Mouse (Mus musculus) hindbrain, postnatal 0 days (tissue): ENCODE results near the gene Abcb11. TPM values are rescaled to one million over a fixed set of nuclear protein-coding genes. Genes with fewer than 3 reads are reported as not detected.
A peak's percentile ranks its signal among the peaks of the same experiment; 100 is the strongest.
"Not testable (repeated sequence)": the region's sequence is repeated elsewhere in the genome, so short reads cannot be mapped to it uniquely, and the experiment has no call there.

ENCODE experiments used
- ATAC-seq: fragments of 200-750 bp; cut with Nextera tagmentation; 2 replicates; pipeline ENCODE4 v1.8.0; 2017; ENCODE audit warnings: mild to moderate bottlenecking, moderate TSS enrichment, moderate library complexity
- DNase-seq: peaks from one replicate; pipeline ENCODE4 v3.0.0-alpha.2; 2015; ENCODE audit warnings: low spot score
- H3K27ac ChIP-seq: fragments of 300-500 bp; sonication (generic); 2 replicates; pipeline ENCODE4 v1.5.1; 2014; ENCODE audit warnings: mild to moderate bottlenecking
- H3K27me3 ChIP-seq: fragments of 300-500 bp; sonication (generic); 2 replicates; pipeline ENCODE4 v1.6.1; 2014; ENCODE audit warnings: low read length, mixed read lengths; ENCODE audit not compliant: insufficient read depth
- H3K36me3 ChIP-seq: fragments of 300-500 bp; sonication (generic); 2 replicates; pipeline ENCODE4 v1.6.1; 2014; ENCODE audit warnings: low read length, mixed read lengths; ENCODE audit not compliant: insufficient read depth
- H3K4me1 ChIP-seq: fragments of 300-500 bp; sonication (generic); 2 replicates; pipeline ENCODE4 v1.6.1; 2014; ENCODE audit warnings: antibody characterized with exemption, low read length, mixed read lengths; ENCODE audit not compliant: insufficient read depth
- H3K4me2 ChIP-seq: fragments of 300-500 bp; sonication (generic); 2 replicates; pipeline ENCODE4 v1.6.1; 2014; ENCODE audit warnings: low read depth, mild to moderate bottlenecking, low read length, moderate library complexity, mixed read lengths
- H3K4me3 ChIP-seq: fragments of 300-500 bp; sonication (generic); 2 replicates; pipeline ENCODE4 v1.5.1; 2014; ENCODE audit warnings: low read length
- H3K9ac ChIP-seq: fragments of 300-500 bp; sonication (generic); replicated peaks from 2 replicates; pipeline ENCODE4 v1.6.1; 2014; ENCODE audit warnings: mild to moderate bottlenecking, low read length, moderate library complexity, mixed read lengths
- H3K9me3 ChIP-seq: fragments of 300-500 bp; sonication (generic); 2 replicates; pipeline ENCODE4 v1.6.1; 2016; ENCODE audit warnings: low read length, mixed read lengths
- CTCF ChIP-seq: IDR thresholded peaks from 2 replicates; pipeline ENCODE4 v1.5.1; 2016; ENCODE audit warnings: antibody characterized with exemption, control low read depth, low read depth
- WGBS: fragments of 180-500 bp; shearing (Covaris S2); extraction: QIAGEN DNeasy Blood & Tissue Kit; methylation state at CpG from one replicate; pipeline ENCODE4 v1.1.7; 2014; 5-methylcytosine and 5-hydroxymethylcytosine counted together
- polyA plus RNA-seq: library from polyadenylated mRNA; unstranded; fragments of >200 nt; fragmentation: Nextera tagmentation; extraction: Ambion mirVana; gene quantifications from 2 replicates; pipeline ENCODE4 v1.2.1, GENCODE M21; 2015
- total RNA-seq: library from RNA; depleted of rRNA; stranded (reverse); fragments of >200 nt; gene quantifications from 2 replicates; pipeline ENCODE4 v1.2.3, GENCODE M21; 2014

Abcb11 gene
- total and polyA plus RNA-seq, 2 experiments from 2014 or later, result 0.10 TPM; not detected in 1

- H3K4me1 ChIP-seq, result no peaks in the 10 kb centered on the region
- 91% methylated on average over 2 of the region's 2 CpGs for WGBS
- ATAC-seq, result no peak
Measured at GRCm38 (mm10) chr2:69376780-69377179, 34.4 kb upstream of the Abcb11 start.

GRCm38 (mm10) chr2:69365275-69365674 lies 22.9 kb upstream of the Abcb11 start:
- Histone ChIP-seq H3K4me2 (no peak overlapping the region), H3K27ac (no peak overlapping the region), H3K9ac (no peak overlapping the region), H3K4me3 (no peak overlapping the region), H3K27me3 (no peaks in the 10 kb centered on the region), H3K9me3 (no peaks in the 10 kb centered on the region), H3K4me1 (no peaks in the 10 kb centered on the region), H3K36me3 (no peaks in the 10 kb centered on the region)
- no peak for DNase-seq
- TF ChIP-seq CTCF, result no peak
- WGBS, result 100% methylated on average over 1 of the region's 1 CpGs
- ATAC-seq, result no peak

More at GRCm38 (mm10) chr2:69376780-69377179, 34.4 kb upstream of the Abcb11 start:
- Histone ChIP-seq H3K9ac (no peak overlapping the region), H3K4me2 (no peak overlapping the region), H3K27ac (no peak overlapping the region), H3K36me3 (no peaks in the 10 kb centered on the region), H3K9me3 (no peaks in the 10 kb centered on the region), H3K27me3 (no peaks in the 10 kb centered on the region), H3K4me3 (no peak overlapping the region)
- no peak for DNase-seq
- TF ChIP-seq CTCF, result no peak

GRCm38 (mm10) chr2:69364831-69365230 lies 22.4 kb upstream of the Abcb11 start:
- ATAC-seq (no peak), DNase-seq (no peak)
- H3K4me3 ChIP-seq, result no peak overlapping the region
- H3K36me3 ChIP-seq, result no peaks in the 10 kb centered on the region
- no peaks in the 10 kb centered on the region for H3K9me3 ChIP-seq
- H3K4me1 ChIP-seq, result no peaks in the 10 kb centered on the region
- no peak overlapping the region for H3K27ac ChIP-seq
- no peak overlapping the region for H3K9ac ChIP-seq
- no peaks in the 10 kb centered on the region for H3K27me3 ChIP-seq
- no peak overlapping the region for H3K4me2 ChIP-seq
- WGBS, result 84% methylated on average over 2 of the region's 2 CpGs
- no peak for TF ChIP-seq CTCF

- peak; percentile 100 for ATAC-seq
- not testable (repeated sequence) for H3K36me3 ChIP-seq, H3K9me3 ChIP-seq, H3K9ac ChIP-seq, H3K4me3 ChIP-seq, H3K4me2 ChIP-seq, H3K4me1 ChIP-seq, DNase-seq, H3K27me3 ChIP-seq, H3K27ac ChIP-seq
Measured at GRCm38 (mm10) chr2:69355402-69355801, 13.0 kb upstream of the Abcb11 start.

- Histone ChIP-seq H3K27ac (no peak overlapping the region), H3K36me3 (no peaks in the 10 kb centered on the region), H3K27me3 (no peaks in the 10 kb centered on the region), H3K9me3 (no peaks in the 10 kb centered on the region), H3K4me3 (no peak overlapping the region), H3K4me1 (no peaks in the 10 kb centered on the region), H3K4me2 (no peak overlapping the region), H3K9ac (no peak overlapping the region)
- WGBS, result 91% methylated on average over 6 of the region's 6 CpGs
- TF ChIP-seq CTCF, result no peak
- DNase-seq, result no peak
- ATAC-seq, result no peak
Measured at GRCm38 (mm10) chr2:69341506-69341905, 910 bp downstream of the Abcb11 start.

GRCm38 (mm10) chr2:69331523-69331922 lies 10.9 kb downstream of the Abcb11 start:
- 90% methylated on average over 5 of the region's 6 CpGs for WGBS
- DNase-seq, H3K36me3 ChIP-seq, H3K9me3 ChIP-seq, H3K9ac ChIP-seq, H3K4me1 ChIP-seq, H3K27ac ChIP-seq, H3K4me3 ChIP-seq, ATAC-seq, H3K27me3 ChIP-seq, H3K4me2 ChIP-seq: not testable (repeated sequence)

GRCm38 (mm10) chr2:69328509-69329163 lies 13.8 kb downstream of the Abcb11 start:
- TF ChIP-seq CTCF, result no peak
- H3K9ac ChIP-seq, result no peak overlapping the region
- 0 out of 2 replicates have a peak, but pooled peaks cover 4% of the 10 kb centered on the region for H3K4me1 ChIP-seq
- H3K27me3 ChIP-seq, result no peaks in the 10 kb centered on the region
- no peak overlapping the region for H3K4me2 ChIP-seq
- peak; percentile 43 for DNase-seq
- H3K36me3 ChIP-seq, result no peaks in the 10 kb centered on the region
- peak; percentile 62; the same call in 1 of the 2 replicates for ATAC-seq
- no peak overlapping the region for H3K4me3 ChIP-seq
- H3K27ac ChIP-seq, result no peak overlapping the region
- H3K9me3 ChIP-seq, result no peaks in the 10 kb centered on the region
- 61% methylated on average over 5 of the region's 5 CpGs for WGBS
